Mouse (Mus musculus) right cerebral cortex, postnatal 10 days (tissue): Measurements from ENCODE around the gene Olfml2b.

Source experiments
- DNase-seq, 2 experiments: peaks; one replicate each; pipeline ENCODE4 v3.0.0; 2021; ENCODE audit warnings: low spot score in 2 of 2

Gene Olfml2b

DNA sequence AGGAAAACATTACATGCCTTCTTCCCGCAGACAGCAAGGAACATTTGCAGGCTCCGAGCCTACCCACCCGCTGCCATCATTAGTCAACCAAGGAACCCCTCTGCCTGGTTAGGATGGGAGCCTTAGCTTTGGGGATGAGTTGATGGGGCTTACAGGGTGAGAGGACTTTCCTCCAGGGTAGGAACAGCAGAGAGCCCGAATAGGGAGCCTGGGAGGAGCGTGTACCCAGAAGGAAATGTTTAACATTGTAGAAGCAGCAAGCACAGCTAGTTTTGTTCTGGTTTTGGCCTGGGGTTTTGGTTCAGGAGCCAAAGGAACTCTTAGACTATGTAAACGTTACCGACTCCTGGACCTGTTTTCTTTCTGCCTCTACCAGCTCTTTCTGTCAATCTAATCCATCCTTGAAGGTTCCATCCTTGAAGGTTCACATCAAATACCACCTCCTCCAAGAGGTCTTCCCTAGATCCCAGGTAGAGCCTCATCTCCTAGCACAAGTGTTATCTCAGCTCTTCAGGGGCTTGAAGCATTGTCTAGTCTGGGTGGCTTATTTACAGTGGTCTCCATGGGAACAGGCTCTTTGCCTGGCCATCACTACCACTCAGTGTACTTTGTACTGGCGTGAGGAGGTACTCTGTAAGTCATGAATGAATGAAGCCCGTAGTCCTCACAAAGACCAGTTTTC, 2.4 kb downstream of the Olfml2b start:
- peak in 1 of 2 experiments; percentile 14 for DNase-seq

DNA sequence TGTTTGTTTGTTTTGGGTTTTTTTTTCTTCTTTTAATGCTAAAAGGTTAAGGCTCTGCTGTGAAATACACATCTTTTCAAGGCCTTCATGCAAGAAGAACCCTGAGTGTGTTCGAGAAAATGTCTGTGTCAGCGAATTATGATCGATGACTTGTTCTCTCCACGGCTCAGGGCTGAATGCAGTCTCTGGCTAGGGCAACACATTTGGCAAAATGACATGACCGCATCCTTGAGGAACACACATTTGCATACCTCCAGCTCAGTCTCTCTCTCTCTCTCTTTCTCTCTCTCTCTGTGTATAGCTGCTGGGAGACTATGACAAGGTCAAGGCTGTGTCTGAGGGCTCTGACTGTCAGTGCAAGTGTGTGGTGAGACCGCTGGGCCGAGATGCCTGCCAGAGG, 3.0 kb downstream of the Olfml2b start:
- no peak for DNase-seq

DNA sequence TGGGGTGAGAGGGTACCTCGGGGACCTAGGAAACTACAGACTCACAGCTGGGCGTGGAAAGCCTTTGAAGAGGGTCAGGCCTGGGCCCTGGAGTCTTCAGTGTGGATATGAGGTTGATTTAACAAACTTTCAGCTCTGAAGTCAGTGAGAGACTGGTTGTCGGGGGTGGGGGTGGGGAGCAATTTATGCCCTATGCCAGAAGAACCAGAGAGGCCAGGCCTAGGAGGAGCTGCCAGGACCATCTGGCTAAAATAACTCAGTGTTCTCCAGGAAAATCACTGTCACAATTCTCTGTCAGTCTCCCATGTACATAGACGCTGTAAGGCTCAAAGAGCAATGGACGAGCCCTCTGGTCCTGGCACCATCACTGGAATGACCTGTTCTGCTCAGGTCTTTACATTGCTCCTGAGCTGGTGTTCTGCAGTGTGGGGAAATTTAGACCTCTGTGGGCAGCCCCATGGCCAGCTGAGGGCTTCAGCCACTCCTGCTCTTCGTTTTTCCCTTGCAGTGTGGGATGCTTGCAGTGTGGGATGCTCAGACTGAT, 3.7 kb downstream of the Olfml2b start:
- no peak for DNase-seq

DNA sequence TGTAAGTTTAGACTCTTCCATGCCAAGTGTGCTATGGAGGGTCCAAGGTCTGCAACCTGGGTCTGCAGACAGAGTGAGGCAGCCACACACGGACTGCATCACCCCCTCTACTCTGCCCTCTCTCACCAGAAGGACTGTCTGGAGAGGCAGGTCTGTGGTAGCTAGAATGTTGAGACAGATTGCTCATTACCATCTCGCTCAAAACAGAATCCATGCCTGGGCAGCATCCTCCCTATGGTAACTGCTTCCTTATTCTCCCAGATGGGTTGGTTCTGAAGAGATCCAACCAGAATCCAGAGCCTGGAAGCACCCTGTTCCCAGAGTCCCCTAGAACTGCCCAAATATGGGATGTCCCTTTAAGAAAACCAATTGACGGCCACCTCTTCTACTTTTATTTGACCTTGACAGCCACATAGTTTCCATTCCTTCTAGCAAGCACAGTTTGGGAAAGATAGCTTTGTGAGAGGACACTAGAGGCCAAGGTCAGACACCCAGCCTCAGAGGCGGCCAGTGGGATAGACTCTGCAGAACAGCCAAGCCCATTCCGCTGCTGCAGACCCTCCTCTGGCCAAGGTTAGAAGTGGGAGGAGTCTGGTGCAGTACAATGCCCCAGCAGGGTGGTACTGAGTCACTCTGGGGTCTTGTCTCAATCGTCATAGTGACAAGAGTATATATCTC, 6.9 kb downstream of the Olfml2b start:
- DNase-seq, result no peak

DNA sequence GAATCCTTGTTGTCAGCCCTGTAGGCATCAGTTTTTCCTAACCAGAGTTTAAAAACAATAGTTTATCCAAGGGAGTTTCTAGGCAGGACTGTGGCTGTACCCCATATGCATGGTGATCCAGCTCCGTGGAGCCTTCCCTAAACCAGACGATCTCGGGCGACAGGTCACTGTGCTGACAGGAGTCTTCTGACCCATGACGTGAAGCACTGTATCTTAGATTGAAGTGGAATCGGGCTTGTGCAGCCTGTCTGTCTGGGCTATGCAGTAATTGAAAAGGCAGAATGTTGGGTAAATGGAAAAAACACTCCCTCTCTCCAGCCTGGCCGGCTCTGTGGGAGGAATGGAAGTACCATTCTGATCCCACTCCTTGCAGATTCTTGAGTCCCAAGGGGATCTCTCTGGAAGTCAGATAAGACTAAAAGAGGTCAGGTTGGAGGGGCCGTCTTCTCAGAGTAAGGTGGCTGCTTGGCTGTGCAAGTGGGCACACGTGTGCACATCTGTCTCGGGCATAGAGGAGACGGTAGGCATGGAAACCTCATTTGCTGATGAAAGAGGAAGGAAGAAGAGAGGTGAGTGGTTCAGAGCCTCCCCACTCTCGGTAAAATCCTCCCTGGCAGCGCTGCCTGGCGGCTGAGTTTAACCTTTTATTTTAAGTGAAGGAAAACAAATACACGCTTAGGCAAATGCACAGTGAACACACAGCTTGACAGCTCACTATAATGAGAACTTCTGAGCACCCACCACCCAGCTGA, 7.8 kb downstream of the Olfml2b start:
- no peak for DNase-seq

DNA sequence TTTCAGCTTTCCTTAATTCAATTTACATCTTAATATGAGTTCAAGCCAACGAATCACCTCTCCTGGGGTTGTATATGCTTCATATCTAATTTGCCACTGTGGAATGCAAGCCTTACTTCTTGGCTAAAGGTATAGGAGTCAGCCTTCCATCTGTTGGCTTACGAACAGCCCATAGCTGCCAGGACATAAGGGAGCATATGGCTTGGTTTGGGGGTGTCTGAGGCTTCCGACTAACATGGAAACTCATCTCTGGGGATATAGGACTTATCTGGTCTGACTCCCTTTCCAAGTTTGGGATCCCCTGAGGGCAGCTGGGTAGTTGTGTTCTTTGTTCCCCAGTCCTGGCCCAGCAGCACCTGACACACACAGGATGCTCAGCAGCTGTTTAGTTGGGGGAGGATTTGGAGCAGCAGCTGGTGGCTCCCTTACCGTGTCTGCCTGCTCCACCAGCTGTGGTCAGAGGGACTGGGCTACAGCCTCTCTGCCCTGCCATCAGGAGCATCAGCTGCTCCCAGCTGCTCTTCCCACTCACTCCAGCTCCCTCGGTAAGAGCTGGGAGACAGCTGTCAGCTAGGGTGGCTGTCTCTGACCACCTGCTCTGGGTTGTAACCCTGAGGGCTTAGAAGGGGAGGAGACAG, 11.1 kb downstream of the Olfml2b start:
- DNase-seq, result peak in 1 of 2 experiments; percentile 46

DNA sequence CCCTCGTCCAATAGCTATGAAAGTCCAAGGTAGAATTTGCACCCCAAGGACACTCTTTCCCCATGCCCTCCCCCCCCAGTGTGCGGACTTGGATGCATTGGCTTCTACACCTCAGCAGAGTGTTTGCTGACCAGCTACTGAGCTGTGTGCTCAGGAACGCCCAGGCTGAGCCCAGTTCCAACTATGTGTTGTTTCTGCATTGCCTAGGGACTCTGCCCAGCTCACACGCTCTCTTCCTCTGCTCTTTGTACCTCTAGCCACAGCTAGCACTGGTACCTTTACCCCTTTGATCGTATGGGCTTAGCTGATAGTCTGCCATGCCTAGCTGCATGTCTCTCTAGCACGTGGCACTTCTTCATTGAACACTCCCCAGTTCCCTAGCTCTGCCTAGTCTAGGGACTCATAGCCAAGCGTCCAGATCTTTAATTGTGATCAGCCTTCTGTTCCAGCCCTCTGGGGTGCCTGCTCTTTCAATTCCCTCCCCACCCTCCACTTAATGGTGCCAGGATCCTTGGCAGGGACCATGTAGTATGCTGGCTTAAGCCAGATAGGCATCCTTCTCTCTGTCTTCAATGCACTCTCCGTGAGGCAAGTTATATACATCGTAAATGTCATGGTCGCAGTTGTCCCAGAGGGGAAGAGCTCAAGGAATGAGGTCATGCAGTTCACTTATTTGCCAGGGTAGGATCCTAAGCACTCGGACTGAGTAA, 12.3 kb downstream of the Olfml2b start:
- DNase-seq, result no peak

DNA sequence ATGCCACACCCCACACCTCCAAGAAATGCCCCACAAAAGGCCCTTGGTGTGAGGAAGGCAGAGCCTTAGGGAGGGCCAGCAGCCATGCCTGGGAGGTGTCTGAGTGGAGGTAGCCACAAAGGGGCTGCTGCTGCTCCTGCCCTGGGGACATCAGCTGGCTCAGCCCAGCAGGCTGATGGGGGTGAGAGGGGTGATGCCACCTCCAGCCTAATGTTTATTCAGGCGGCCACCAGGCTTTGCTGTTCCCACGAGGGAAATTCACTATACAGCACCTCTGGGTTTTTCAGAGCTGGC, 12.8 kb downstream of the Olfml2b start:
- DNase-seq, result no peak

DNA sequence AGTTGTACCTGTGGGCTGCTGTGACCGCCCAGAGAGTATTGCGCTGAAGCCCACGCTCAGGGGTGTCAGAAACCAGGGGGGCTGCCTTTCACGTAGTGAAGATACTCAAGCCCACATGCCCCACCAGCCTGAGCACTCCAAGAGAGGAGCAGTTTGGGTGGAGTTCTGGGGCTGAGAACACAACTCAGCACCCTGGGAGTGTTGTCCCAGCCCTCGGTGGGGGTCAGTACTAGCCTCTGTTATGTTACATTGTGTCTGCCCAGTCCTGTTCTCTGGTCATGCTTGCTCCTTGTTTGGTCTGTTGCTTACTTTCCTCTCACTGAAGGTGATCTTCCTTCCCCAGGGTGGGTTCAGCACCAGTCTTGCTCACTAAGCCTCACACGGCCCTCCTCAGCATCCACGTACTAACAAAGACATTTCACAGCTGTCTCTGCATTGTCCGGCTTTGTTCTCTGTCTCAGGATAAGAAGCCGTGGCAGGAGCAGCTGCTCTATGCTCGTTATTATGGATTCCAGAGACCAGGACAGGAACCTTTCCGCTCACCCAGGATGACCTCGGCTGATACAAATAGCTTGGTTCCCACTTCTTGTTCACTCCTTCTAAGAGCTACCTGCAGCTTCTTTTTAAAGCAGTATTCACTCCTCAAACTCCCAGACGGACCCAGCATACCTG, 13.4 kb downstream of the Olfml2b start:
- DNase-seq, result no peak

DNA sequence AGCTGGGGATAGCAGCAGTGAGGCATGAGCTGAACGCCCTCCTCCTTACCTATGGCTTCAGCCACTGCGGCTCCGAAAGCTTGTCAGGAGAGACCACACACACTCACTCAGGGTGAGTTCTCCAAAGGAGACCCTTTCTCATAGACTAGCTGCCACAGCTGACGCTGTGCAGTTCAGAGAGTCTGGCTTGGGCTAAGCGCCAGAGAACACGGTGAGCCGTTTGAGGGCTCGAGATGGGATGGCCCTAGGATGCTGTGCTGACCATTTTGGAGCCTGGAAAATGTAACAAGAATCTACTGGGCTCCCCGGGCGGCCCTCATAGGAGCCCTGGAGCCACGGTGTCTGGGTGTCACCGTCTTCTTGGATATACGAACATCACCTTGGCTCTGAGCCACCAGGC, 14.9 kb downstream of the Olfml2b start:
- no peak for DNase-seq

DNA sequence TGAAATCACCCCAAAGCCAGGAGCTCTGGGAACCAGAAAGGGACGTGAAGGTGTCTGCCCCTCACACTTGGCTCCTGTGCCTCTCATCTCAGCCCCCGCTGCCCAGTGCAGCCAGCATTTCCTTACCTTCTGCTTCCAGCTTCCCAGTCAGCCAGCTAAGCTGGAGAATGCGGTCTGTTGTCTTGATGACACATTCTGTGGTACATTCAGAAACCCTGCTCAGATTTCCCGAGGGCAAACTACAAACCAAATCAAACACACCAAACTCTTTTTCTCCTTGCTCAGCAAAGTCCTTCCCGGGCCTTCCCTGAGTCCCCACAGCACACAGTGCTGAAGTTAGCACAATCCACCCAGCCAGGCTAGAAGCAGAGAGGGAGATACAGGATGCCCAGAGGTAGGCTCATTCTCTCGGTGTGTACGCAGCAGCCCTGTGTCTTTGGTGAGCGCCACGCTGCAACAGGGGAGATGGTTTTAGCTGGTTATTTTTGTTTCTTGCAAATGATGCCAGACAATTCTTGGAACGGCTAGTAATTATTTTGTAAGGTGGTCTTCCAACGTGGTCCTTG, 20.4 kb downstream of the Olfml2b start:
- DNase-seq, result no peak

DNA sequence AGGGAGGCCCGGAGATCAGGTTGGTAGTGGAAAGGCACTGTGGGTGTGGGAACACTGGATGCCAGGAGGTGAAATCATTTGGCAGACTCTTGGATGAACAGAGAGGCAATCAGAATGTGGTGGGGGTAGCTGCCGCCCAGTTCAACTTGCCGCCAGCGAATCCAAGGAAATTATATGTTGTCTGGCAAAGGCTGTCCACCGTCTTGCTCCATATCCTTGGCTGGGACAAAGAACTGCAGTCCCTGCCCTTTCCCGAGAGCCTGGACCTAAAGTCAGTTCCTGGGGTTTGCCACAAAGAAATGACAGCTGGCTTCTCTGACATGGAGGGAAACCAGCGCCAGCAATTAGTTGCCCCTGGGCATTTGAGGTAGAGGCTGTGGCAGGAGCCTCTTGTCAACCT, 20.9 kb downstream of the Olfml2b start:
- DNase-seq, result no peak

DNA sequence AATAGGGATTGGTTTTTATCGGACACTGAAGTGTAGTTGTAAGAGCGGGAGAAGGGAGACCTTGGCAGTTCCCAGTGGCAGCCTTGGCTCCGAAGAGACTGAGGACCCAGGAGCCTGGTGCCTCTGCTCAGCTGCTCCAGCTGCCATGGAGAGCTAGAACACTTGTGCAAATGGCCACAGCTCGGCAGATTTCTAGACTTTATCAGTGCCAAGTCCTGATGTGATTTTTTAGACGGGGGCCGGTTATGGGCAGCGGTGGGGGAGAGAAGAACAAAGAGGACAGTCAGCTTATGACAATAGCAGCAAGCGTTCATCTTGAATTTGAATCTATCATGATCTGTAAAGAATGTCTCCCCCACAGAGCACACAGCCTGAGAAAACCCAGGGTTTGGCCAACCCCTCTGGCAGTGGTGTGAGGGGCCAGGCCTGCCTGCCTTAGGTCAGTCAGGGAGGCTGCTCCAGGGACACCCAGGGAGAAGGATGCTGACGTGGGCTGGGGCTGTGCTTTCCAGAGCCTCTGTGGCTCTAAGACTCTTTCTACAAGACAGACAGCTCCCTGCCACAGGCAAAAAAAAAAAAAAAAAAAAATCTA, 29.9 kb downstream of the Olfml2b start:
- DNase-seq, result no peak

DNA sequence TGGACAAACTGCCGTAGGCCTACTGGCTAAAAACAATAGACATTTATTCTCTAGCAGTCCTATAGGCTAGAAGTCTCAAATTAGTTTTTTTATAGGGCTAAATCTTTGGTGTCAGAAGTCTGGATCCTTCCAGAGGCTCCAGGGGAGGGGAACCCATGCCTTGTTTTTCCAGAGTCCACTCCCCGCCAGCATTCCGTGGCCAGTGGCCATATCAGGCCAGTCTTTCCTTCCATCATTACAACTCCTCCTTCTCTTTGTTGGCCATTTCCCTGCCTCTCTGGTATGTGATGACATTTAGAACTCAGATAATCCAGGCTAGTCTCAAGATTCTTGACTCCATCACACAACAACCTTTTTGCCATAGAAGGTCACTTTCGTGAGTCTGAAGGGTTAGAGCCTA, 33.3 kb downstream of the Olfml2b start:
- DNase-seq, result no peak

DNA sequence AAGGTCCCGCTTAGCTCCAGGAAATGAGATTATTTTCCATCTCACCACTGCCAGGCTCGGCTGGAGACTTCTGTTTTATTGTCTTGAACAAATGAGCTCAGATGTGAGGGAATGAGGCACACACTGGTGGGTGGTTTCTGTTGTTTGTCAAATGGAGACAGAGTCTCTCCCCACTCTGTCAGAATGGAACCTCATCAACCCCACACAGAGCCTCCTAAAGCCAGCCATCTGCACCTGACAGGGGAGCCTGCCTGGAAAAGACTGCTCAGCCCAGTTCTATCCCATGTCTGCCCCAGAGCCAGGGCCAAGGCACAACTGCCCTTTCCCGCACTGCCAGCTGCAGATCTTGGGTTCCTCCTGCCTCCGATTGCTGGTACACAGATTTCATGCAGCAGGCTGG, 34.5 kb downstream of the Olfml2b start:
- no peak for DNase-seq

DNA sequence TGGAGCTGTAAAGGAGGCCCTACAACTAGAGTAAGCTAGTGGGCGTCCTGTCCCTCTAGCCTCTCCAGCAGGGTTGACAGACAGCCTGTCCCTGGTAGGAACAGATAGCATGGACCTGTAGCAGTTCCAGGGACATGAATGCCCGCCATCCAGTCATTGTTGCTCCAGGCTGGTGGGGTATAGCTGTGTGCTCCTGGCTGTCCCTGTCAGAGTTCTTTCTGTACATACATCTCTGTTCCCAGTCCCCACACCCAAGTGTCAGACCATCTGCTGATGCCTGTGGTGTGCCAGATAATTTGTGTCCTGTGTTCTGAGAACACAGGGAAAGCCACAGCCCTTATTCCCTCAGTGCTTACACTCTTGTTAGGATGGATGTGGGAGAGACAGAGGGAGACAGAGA, 35.3 kb downstream of the Olfml2b start:
- no peak for DNase-seq

DNA sequence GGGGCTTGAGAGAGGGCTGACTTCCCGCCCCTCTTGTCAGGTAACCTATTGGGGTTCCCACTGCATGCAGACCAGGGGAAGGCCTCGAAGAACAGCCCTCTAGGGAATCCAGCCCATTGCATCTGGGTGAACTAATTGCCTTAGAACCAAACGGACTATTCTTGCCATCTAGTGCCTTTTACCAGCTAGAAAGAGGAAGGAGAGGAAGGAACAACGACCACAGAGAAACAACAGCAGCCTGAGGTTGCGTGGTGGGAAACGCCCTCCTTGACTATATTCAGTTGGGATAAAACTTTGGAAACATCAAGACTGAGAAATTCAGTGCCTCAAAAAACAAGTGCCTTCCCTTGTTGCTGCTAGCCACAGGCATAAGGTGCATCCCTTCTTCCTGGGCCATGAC, 39.5 kb downstream of the Olfml2b start:
- DNase-seq, result no peak

DNA sequence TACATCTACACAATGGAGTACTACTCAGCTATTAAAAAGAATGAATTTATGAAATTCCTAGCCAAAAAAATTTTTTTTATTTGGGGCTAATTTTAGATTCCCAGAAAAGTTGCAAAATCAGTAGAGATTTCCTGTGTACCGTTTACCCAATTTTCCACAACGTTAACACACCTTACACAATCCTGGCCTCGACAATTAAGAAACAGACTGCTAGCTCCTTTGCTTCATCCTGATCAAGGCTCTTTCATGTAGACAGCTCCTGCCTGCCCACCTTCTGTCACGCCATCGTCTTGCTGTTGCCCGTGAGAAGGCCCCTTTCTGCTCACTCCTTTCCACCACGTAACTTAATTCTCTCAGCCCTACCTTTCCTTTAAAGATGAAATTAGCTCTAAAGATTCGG, 45.4 kb downstream of the Olfml2b start:
- no peak for DNase-seq

DNA sequence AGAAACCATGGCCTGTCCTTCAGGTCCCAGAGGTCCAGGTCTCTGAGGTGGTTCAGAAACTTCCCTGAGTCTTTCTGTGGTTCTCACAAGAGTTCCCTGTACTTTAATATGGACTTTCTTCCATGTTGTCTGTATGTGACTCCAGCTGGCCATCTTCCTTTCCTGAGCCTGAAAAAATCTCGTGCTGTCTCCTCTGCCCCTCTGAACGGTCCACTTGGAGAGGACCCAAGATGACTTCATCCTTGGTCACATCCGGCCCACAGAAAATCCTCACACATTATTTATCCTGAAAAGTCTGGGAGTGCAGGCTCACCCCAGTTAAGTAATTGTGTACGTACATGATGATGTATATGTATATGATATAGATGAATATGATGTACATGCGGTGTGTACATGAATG, 47.0 kb downstream of the Olfml2b start:
- DNase-seq, result no peak

DNA sequence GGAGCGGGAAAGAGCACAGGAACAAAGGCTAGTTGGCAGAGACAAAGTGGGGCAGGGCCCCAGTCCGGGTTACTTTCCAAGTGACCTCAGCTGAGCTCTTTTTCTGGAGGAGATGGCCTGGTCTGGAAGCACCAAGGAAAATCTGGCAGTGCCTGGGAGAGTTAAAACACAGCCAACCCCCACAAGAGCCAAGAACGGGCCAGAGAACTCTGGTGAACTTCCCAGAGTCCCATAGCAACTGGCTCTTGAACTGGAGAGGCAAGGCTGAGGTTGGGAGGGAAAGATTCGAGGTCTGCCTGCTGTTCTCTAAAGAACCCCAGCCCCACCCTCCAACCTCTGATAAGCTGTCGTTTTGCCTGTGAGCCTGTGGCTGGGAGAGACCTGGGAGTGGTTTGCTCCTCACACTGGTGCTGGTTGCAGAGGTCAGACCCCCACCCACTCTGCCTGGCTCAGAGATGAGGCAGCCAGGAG, 50.5 kb downstream of the Olfml2b start:
- DNase-seq, result peak; percentile 61 to 63
